Mouse (Mus musculus) E14TG2a.4 (cell line): ENCODE data around the gene Hsd17b10.

Source experiments
- H3K27me3 ChIP-seq: 2 replicates; pipeline ENCODE4 v1.6.1; 2014; ENCODE audit warnings: low read length, control low read depth; ENCODE audit not compliant: insufficient read depth
- H3K36me3 ChIP-seq: 2 replicates; pipeline ENCODE4 v1.6.1; 2014; ENCODE audit warnings: low read length, control low read depth; ENCODE audit not compliant: insufficient read depth
- H3K4me1 ChIP-seq: replicated peaks from 2 replicates; pipeline ENCODE4 v1.6.1; 2014; ENCODE audit warnings: low read depth, low read length, control low read depth
- H3K4me3 ChIP-seq: replicated peaks from 2 replicates; pipeline ENCODE4 v1.5.1; 2014; ENCODE audit warnings: mild to moderate bottlenecking, low read length
- H3K9me3 ChIP-seq: 2 replicates; pipeline ENCODE4 v1.6.1; 2014; ENCODE audit warnings: low read length, control low read depth
- CTCF ChIP-seq: conservative IDR thresholded peaks from 2 replicates; pipeline ENCODE4 v1.5.1; 2014; ENCODE audit warnings: low read length
- NANOG ChIP-seq: IDR thresholded peaks from 2 replicates; pipeline ENCODE4 v1.6.1; 2014; ENCODE audit warnings: borderline replicate concordance, low read length, mixed read lengths
- POU5F1 ChIP-seq: IDR thresholded peaks from 2 replicates; pipeline ENCODE4 v1.6.1; 2014; ENCODE audit warnings: low read length, borderline replicate concordance

The Hsd17b10 gene

GRCm38 (mm10) chrX:152001737-152002710, at the start of gene Hsd17b10:
Gene Hsd17b10, plus strand, starts transcription at chrX:152001845.
- Histone ChIP-seq H3K36me3 (peaks cover 37% of the 10 kb centered on the region), H3K27me3 (no peaks in the 10 kb centered on the region; the same call in 1 of the 2 replicates), H3K4me1 (peaks cover 11% of the 10 kb centered on the region), H3K4me3 (peak within 1 kb of the TSS; percentile 77), H3K9me3 (no peaks in the 10 kb centered on the region)
- TF ChIP-seq POU5F1 (no peak), CTCF (no peak), NANOG (no peak)

DNA sequence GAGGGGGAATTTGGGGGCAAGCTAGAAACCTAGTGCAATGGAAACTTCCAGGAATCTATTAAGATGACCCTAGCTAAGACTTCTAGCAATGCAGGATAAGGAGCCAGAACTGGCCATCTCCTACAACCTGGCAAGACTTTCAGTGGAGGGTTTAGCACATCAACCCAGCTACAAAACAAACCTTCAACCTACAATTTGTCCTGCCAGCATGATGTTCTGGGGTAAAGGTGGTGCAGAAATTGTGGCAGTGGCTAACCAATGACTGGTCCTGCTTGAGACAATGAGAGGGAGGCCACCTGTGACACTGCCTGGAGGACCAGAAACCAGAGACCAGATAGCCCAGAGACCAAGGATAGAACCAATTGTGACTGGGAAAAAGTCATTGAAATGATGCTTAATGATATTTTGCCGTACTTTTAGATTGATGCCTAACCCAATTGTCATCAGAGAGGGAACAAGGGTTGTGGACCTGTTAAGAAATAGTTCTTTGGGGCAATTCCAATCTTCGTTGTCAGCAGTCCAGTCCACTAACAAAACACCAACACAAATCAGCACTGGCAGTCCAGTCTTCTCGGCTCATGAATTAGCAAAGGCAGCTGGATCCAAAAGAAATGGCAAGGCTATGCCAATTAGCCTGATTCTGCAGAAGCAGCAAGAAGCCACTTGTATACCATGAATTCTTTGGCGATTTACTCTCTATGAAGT, 2.5 kb upstream of the Hsd17b10 start:
- H3K27me3 ChIP-seq = no peaks in the 10 kb centered on the region; the same call in 1 of the 2 replicates

DNA sequence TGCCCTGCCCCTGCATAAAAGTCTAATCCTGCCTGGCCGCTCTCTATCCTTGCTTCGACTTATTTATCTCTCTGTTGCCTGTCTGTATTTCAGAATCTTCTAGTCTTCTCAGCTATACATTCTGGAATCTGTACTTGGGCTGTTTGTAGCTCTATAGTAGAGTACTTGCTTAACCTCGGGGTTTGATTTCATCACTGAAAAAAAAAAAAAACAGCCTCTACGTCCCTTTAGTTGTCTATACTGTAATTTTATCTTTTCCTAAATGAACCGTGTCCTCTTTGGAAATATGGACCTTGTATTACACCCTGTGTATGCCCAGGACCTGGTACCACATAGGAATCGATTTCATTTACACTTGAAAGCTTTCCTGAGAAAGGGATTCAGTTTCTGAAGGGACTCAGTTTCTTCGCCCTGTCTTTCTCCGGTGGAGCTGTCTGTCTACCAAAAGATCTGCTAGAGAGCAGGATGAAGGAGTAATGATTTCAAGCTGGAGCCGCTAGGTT, 412 bp upstream of the Hsd17b10 start:
- TF ChIP-seq POU5F1 (no peak), CTCF (no peak), NANOG (no peak)
- Histone ChIP-seq H3K9me3 (no peaks in the 10 kb centered on the region), H3K4me1 (peaks cover 11% of the 10 kb centered on the region), H3K4me3 (peak overlapping the region; percentile 77), H3K36me3 (peaks cover 31% of the 10 kb centered on the region), H3K27me3 (no peaks in the 10 kb centered on the region; the same call in 1 of the 2 replicates)

More for the DNA sequence above, 2.5 kb upstream of the Hsd17b10 start:
- TF ChIP-seq NANOG (no peak), POU5F1 (no peak), CTCF (no peak)
- Histone ChIP-seq H3K36me3 (peaks cover 11% of the 10 kb centered on the region), H3K9me3 (no peaks in the 10 kb centered on the region), H3K4me1 (peaks cover 11% of the 10 kb centered on the region), H3K4me3 (no peak overlapping the region)

GRCm38 (mm10) chrX:152002865-152003264, 1.2 kb downstream of the Hsd17b10 start:
- no peak for TF ChIP-seq CTCF
- no peak for TF ChIP-seq POU5F1
- TF ChIP-seq NANOG = no peak
- no peaks in the 10 kb centered on the region for H3K27me3 ChIP-seq
- peaks cover 11% of the 10 kb centered on the region for H3K4me1 ChIP-seq
- peaks cover 46% of the 10 kb centered on the region for H3K36me3 ChIP-seq
- H3K4me3 ChIP-seq = no peak overlapping the region
- H3K9me3 ChIP-seq = no peaks in the 10 kb centered on the region

GRCm38 (mm10) chrX:152007863-152008262, 6.2 kb downstream of the Hsd17b10 start:
- peaks cover 54% of the 10 kb centered on the region for H3K36me3 ChIP-seq
- no peak for TF ChIP-seq CTCF
- TF ChIP-seq POU5F1 = no peak
- TF ChIP-seq NANOG = no peak
- H3K27me3 ChIP-seq = no peaks in the 10 kb centered on the region
- H3K9me3 ChIP-seq = no peaks in the 10 kb centered on the region
- H3K4me1 ChIP-seq = peaks cover 7% of the 10 kb centered on the region
- H3K4me3 ChIP-seq = no peak overlapping the region

DNA sequence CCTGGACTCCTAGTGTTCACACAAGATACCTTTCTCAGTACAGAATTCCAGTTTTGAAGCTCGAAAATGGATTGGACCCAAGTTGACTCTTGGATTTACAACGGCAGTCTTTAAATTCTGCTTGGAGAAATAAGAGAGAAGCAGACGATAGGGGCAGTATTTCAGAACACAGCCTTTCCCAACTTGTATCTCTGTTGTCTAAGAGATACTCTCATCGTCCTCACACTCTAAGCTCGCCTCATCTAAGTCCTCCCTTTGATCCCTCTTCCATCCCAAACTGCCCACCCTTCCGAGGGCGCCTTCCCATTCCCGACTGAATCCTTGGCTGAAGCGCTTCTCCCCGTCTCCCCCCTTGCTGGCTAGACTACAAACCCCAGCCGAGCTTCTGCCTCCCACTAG, 14.1 kb downstream of the Hsd17b10 start:
- no peaks in the 10 kb centered on the region for H3K9me3 ChIP-seq

GRCm38 (mm10) chrX:152016151-152017145, 14.8 kb downstream of the Hsd17b10 start, which contains the start of the genes Ribc1 and Smc1a:
Gene Ribc1, minus strand, starts transcription at chrX:152016295.
Gene Smc1a, plus strand, starts transcription at chrX:152016428.
- TF ChIP-seq CTCF (no peak), NANOG (no peak), POU5F1 (no peak)
- Histone ChIP-seq H3K36me3 (peaks cover 4% of the 10 kb centered on the region; the same call in 1 of the 2 replicates), H3K9me3 (no peaks in the 10 kb centered on the region), H3K27me3 (no peaks in the 10 kb centered on the region), H3K4me1 (peaks cover 16% of the 10 kb centered on the region), H3K4me3 (peak within 1 kb of the TSS; percentile 88)

More for the DNA sequence above, 14.1 kb downstream of the Hsd17b10 start:
- Histone ChIP-seq H3K4me3 (peak overlapping the region; percentile 88), H3K36me3 (peaks cover 4% of the 10 kb centered on the region; the same call in 1 of the 2 replicates), H3K27me3 (no peaks in the 10 kb centered on the region), H3K4me1 (peaks cover 16% of the 10 kb centered on the region)
- no peak for TF ChIP-seq CTCF
- TF ChIP-seq POU5F1 = no peak
- no peak for TF ChIP-seq NANOG
